Mouse (Mus musculus) embryonic facial prominence, embryonic 14.5 days (tissue): ENCODE measurements at regions not wholly inside any gene's neighbourhood (a gene's known extent, or its start where the extent isn't known, plus 50 kb on each side); places are given as distances from the start of the nearest gene placed in this dataset.
A peak's percentile ranks its signal among the peaks of the same experiment; 100 is the strongest.

Experiments
- ATAC-seq: fragments of 200-750 bp; cut with Nextera tagmentation; 2 replicates; pipeline ENCODE4 v1.8.0; 2017; ENCODE audit warnings: low read depth, moderate number of reproducible peaks, moderate TSS enrichment
- DNase-seq: peaks from one replicate; pipeline ENCODE4 v3.0.0-alpha.2; 2015; ENCODE audit warnings: low spot score
- H3K27ac ChIP-seq: fragments of 300-500 bp; sonication (generic); replicated peaks from 2 replicates; pipeline ENCODE4 v1.5.1; 2014; ENCODE audit warnings: low read depth, mild to moderate bottlenecking, low read length, moderate library complexity
- H3K27me3 ChIP-seq: fragments of 300-500 bp; sonication (generic); replicated peaks from 2 replicates; pipeline ENCODE4 v1.6.1; 2014; ENCODE audit warnings: low read length; ENCODE audit not compliant: control insufficient read depth, insufficient read depth
- H3K36me3 ChIP-seq: fragments of 300-500 bp; sonication (generic); 2 replicates; pipeline ENCODE4 v1.6.1; 2014; ENCODE audit warnings: low read length, mixed read lengths; ENCODE audit not compliant: control insufficient read depth, insufficient read depth
- H3K4me1 ChIP-seq: fragments of 300-500 bp; sonication (generic); 2 replicates; pipeline ENCODE4 v1.6.1; 2014; ENCODE audit warnings: antibody characterized with exemption, low read length; ENCODE audit not compliant: control insufficient read depth, insufficient read depth
- H3K4me2 ChIP-seq: fragments of 300-500 bp; sonication (generic); 2 replicates; pipeline ENCODE4 v1.6.1; 2014; ENCODE audit warnings: low read depth, mild to moderate bottlenecking, low read length, moderate library complexity, mixed read lengths
- H3K4me3 ChIP-seq: fragments of 300-500 bp; sonication (generic); 2 replicates; pipeline ENCODE4 v1.5.1; 2014; ENCODE audit warnings: low read depth, mild to moderate bottlenecking, low read length
- H3K9ac ChIP-seq: fragments of 300-500 bp; sonication (generic); 2 replicates; pipeline ENCODE4 v1.6.1; 2014; ENCODE audit warnings: low read depth, mild to moderate bottlenecking, low read length, moderate library complexity, mixed read lengths
- H3K9me3 ChIP-seq: fragments of 300-500 bp; sonication (generic); 2 replicates; pipeline ENCODE4 v1.6.1; 2016; ENCODE audit warnings: low read length; ENCODE audit not compliant: control insufficient read depth
- WGBS: fragments of 180-500 bp; shearing (Covaris S2); extraction: QIAGEN DNeasy Blood & Tissue Kit; methylation state at CpG from one replicate; pipeline ENCODE4 v1.1.7; 2014; 5-methylcytosine and 5-hydroxymethylcytosine counted together

GRCm38 (mm10) chr16:26163401-26163800, 57.8 kb upstream of the P3h2 start:
- Histone ChIP-seq H3K4me3 (no peak overlapping the region), H3K4me1 (no peaks in the 10 kb centered on the region; the same call in 1 of the 2 replicates), H3K9ac (no peak overlapping the region), H3K9me3 (no peaks in the 10 kb centered on the region), H3K36me3 (no peaks in the 10 kb centered on the region), H3K27me3 (no peaks in the 10 kb centered on the region), H3K27ac (no peak overlapping the region), H3K4me2 (no peak overlapping the region)
- no peak for DNase-seq
- WGBS = 64% methylated on average over 2 of the region's 2 CpGs
- no peak for ATAC-seq

DNA sequence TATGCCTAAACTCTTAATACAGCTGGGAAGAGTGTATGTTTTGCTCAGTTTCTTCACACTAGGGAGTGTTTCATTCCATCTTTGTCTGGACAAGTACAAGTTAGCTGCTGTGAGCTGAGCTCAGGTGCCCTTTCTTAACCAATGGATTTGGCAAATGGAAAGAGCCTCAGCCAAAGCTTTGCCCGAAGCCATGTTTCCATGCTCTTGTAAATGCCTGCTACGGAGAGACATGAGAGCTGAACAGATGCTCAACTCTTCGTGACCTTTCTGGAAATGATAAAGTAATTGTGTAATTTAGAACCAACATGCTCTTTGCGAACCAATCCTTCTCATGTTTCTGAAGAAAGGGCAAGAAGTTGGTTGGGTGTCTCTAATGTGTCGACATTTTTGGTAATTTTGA, 52.0 kb upstream of the P3h2 start:
- no peak for ATAC-seq
- 38% methylated on average over 5 of the region's 5 CpGs for WGBS
- no peak overlapping the region for H3K27ac ChIP-seq

More for the DNA sequence above, 52.0 kb upstream of the P3h2 start:
- Histone ChIP-seq H3K27me3 (no peaks in the 10 kb centered on the region), H3K4me3 (no peak overlapping the region), H3K9ac (no peak overlapping the region), H3K9me3 (no peaks in the 10 kb centered on the region), H3K4me1 (no peaks in the 10 kb centered on the region), H3K36me3 (no peaks in the 10 kb centered on the region), H3K4me2 (no peak overlapping the region)
- peak; percentile 58 for DNase-seq
